Mouse (Mus musculus) B cell, adult 62 days (primary cell): ENCODE results near the gene Ass1. TPM values are rescaled to one million over a fixed set of nuclear protein-coding genes. Genes with fewer than 3 reads are reported as not detected.

Experiments
- total RNA-seq: library from RNA; stranded (reverse); gene quantifications from 4 replicates; pipeline ENCODE4 v1.2.4, GENCODE M21; 2023

The Ass1 gene
- 17.9 to 29.0 TPM (median 19.9 TPM) in 4 replicates for total RNA-seq

DNA sequence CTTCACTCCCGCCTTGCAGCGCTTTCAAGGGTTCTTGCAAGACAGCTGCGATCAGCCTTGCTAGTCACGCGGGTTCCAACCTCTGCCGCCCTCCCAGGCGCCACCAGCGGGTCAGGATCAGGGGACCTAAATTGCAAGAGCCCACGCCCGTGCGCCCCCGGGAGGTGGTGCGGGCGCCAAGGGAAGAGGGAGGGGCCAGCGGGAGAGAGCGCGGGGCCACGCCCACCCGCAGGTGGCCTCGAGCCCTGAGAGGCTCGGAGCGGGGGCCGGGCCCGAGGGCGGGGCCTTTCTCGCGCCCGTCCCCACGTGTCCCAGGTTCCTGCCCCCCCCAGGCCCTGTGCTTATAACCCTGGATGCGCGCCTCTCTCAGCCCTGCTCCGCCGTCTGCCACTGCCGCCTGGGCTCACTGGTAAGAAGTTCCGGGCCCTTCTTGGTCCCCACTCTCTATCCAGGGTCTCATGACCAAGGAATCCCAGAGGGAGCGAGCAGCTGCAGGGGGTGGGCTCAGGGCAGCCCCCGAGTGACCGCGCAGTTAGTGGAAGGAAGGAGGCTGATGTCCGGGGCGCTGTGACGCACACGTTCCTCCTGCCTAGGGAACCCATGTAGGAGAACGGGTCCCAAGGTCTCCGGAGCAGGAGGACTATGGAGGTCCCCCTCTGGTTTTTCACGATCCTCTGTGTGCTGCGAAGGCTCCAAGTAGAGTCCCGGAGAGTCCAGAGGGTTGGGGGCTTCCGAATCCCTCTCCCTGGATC lies at the start of gene Ass1:
TSS of gene Ass1 (plus strand) at position 277 of the 752 bp plus-strand sequence.

Other genes with a start within 250 kb of the Ass1 start
- 0.12 to 0.21 TPM (median 0.13 TPM) in 3 of 4 replicates, not detected in the other for gene Ncs1, start 224.4 kb upstream of the Ass1 start, total RNA-seq
- not detected in 4 replicates for gene Hmcn2, start 155.8 kb upstream of the Ass1 start, total RNA-seq
- 11.4 to 19.3 TPM (median 14.1 TPM) in 4 replicates for gene Fubp3, start 102.4 kb downstream of the Ass1 start, total RNA-seq
- not detected in 4 replicates for gene Prdm12, start 169.8 kb downstream of the Ass1 start, total RNA-seq
- 43.2 to 56.7 TPM (median 48.5 TPM) in 4 replicates for gene Exosc2, start 200.5 kb downstream of the Ass1 start, total RNA-seq
- gene Abl1, start 218.2 kb downstream of the Ass1 start, total RNA-seq = 70.0 to 79.1 TPM (median 74.8 TPM) in 4 replicates